ENCODE assay signal across 8 mouse cellular contexts in the genomic region with DNA sequence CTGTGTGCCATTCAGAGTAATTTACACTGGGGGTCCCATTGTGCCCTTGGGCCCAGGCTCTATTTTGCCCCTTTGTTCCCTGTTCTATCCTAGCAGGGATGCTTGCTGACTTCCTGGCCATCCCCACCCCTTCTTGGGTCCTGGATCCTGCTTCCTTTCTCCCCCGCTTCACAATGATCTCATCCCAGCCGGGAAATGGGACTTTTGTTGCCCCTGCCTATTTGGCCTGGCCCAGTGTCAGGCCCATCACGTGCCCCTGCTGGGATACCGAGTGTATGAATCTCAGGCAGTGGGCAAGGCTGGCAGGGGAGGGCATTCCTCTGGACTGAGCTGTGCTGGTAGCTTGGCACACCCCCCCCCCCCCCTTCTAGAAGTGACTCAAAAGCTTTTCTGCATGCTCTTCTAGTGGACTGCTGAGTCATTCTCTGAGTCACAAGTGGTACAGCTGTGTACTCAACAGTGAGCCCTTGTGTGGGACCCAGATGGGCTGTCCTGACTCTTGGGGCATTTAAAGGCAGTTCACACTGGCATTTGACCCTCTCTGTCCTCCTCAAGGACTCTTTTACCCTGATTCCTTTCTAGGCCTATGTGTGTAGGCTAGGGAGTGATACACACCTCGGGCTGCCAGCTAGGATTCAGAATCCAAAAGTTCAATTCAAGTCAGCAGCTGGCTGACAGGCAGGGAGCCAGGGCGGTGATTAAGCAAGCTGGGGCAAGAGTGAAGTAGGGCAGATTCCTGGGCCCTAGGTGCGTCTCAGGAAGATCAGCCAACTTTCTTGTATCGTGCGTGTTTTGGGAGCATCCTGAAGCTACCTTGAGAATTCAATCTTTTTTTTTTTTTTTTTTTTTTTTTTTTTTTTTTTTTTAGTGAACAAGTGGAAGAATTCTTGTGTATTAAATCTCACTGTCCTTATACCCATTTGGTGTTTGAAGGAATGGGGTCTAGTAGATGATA.
DNase-seq lines count a peak whose midpoint lies in the region; ATAC-seq lines count a peak whose summit lies in the region.

No protein-coding gene starts in this region.

- no peak overlapping the region for H3K4me2 ChIP-seq in hindbrain, embryonic 13.5 days
- H3K4me2 ChIP-seq in hindbrain, embryonic 11.5 days (replicated peaks; ENCODE audit: low read depth, low read length): no peak overlapping the region
- H3K4me2 ChIP-seq in forebrain, embryonic 11.5 days (ENCODE audit: low read depth, low read length, severe bottlenecking): no peak overlapping the region
- H3K4me2 ChIP-seq in heart, embryonic 16.5 days (ENCODE audit: low read depth, low read length): no peak overlapping the region
- H3K4me2 ChIP-seq in lung, embryonic 16.5 days (ENCODE audit: low read depth, low read length): no peak overlapping the region

- H3K9me3 ChIP-seq in hindbrain, embryonic 13.5 days: no peaks in the 10 kb centered on the region
- H3K9me3 ChIP-seq in hindbrain, embryonic 11.5 days (ENCODE audit: control insufficient read depth, low read length): no peaks in the 10 kb centered on the region
- no peaks in the 10 kb centered on the region for H3K9me3 ChIP-seq in forebrain, embryonic 11.5 days (ENCODE audit: control insufficient read depth, low read length)
- H3K9me3 ChIP-seq in heart, embryonic 16.5 days (replicated peaks; ENCODE audit: control insufficient read depth, low read length): no peaks in the 10 kb centered on the region
- no peaks in the 10 kb centered on the region for H3K9me3 ChIP-seq in lung, embryonic 16.5 days (ENCODE audit: control insufficient read depth, low read length)

- no peaks in the 10 kb centered on the region for H3K27me3 ChIP-seq in hindbrain, embryonic 13.5 days
- no peaks in the 10 kb centered on the region for H3K27me3 ChIP-seq in hindbrain, embryonic 11.5 days (ENCODE audit: control insufficient read depth, insufficient read depth, low read length)
- no peaks in the 10 kb centered on the region for H3K27me3 ChIP-seq in forebrain, embryonic 11.5 days (ENCODE audit: control insufficient read depth, insufficient read depth, low read length)
- H3K27me3 ChIP-seq in heart, embryonic 16.5 days (ENCODE audit: control insufficient read depth, insufficient read depth, low read length): no peaks in the 10 kb centered on the region
- H3K27me3 ChIP-seq in lung, embryonic 16.5 days (ENCODE audit: control insufficient read depth, insufficient read depth, low read depth, low read length): no peaks in the 10 kb centered on the region

- no peaks in the 10 kb centered on the region for H3K36me3 ChIP-seq in hindbrain, embryonic 13.5 days
- H3K36me3 ChIP-seq in hindbrain, embryonic 11.5 days (ENCODE audit: control insufficient read depth, insufficient read depth, low read length): no peaks in the 10 kb centered on the region
- H3K36me3 ChIP-seq in forebrain, embryonic 11.5 days (ENCODE audit: control insufficient read depth, insufficient read depth, low read length): no peaks in the 10 kb centered on the region
- no peaks in the 10 kb centered on the region for H3K36me3 ChIP-seq in heart, embryonic 16.5 days (ENCODE audit: control insufficient read depth, insufficient read depth)
- no peaks in the 10 kb centered on the region for H3K36me3 ChIP-seq in lung, embryonic 16.5 days (ENCODE audit: control insufficient read depth, insufficient read depth, low read length)

- H3K27ac ChIP-seq in hindbrain, embryonic 13.5 days: no peak overlapping the region
- H3K27ac ChIP-seq in hindbrain, embryonic 11.5 days (ENCODE audit: low read depth, low read length): no peak overlapping the region
- H3K27ac ChIP-seq in forebrain, embryonic 11.5 days (ENCODE audit: low read depth, low read length): no peak overlapping the region
- peak overlapping the region; percentile 51 for H3K27ac ChIP-seq in heart, embryonic 16.5 days (ENCODE audit: low read length)
- peak overlapping the region; percentile 32; the same call in 1 of the 2 replicates for H3K27ac ChIP-seq in lung, embryonic 16.5 days (ENCODE audit: low read length)

- H3K4me1 ChIP-seq in hindbrain, embryonic 13.5 days (replicated peaks): no peaks in the 10 kb centered on the region
- H3K4me1 ChIP-seq in hindbrain, embryonic 11.5 days (replicated peaks; ENCODE audit: control insufficient read depth, insufficient read depth, low read length): no peaks in the 10 kb centered on the region
- H3K4me1 ChIP-seq in forebrain, embryonic 11.5 days (replicated peaks; ENCODE audit: control insufficient read depth, insufficient read depth, low read length): no peaks in the 10 kb centered on the region
- H3K4me1 ChIP-seq in heart, embryonic 16.5 days (ENCODE audit: control insufficient read depth, insufficient read depth, low read length): peaks cover 7% of the 10 kb centered on the region
- peaks cover 7% of the 10 kb centered on the region for H3K4me1 ChIP-seq in lung, embryonic 16.5 days (replicated peaks; ENCODE audit: control insufficient read depth, insufficient read depth, low read length)

- H3K9ac ChIP-seq in hindbrain, embryonic 13.5 days: no peak overlapping the region
- H3K9ac ChIP-seq in hindbrain, embryonic 11.5 days (ENCODE audit: low read depth, low read length): no peak overlapping the region
- H3K9ac ChIP-seq in forebrain, embryonic 11.5 days (ENCODE audit: low read length): no peak overlapping the region
- no peak overlapping the region for H3K9ac ChIP-seq in heart, embryonic 16.5 days (ENCODE audit: low read length)
- H3K9ac ChIP-seq in lung, embryonic 16.5 days (ENCODE audit: low read length): no peak overlapping the region

- no peak for DNase-seq in hindbrain, embryonic 11.5 days (ENCODE audit: low spot score)
- DNase-seq in adrenal gland, postnatal 25 days: peak; percentile 82
- DNase-seq in forebrain, embryonic 11.5 days (ENCODE audit: low spot score): no peak
- peak; percentile 64 to 72 for DNase-seq in layer of hippocampus, adult 8-10 months (ENCODE audit: low spot score in 2 of 2)
- peak; percentile 9 for DNase-seq in testis, postnatal 14 days (ENCODE audit: low spot score)

- peak; percentile 78; the same call in 1 of the 2 replicates for ATAC-seq in hindbrain, embryonic 13.5 days (ENCODE audit: low FRiP score)
- no peak for ATAC-seq in hindbrain, embryonic 11.5 days (ENCODE audit: low FRiP score)
- peak; percentile 51; the same call in 1 of the 2 replicates for ATAC-seq in forebrain, embryonic 11.5 days (replicated peaks; ENCODE audit: low FRiP score)
- ATAC-seq in heart, embryonic 16.5 days (replicated peaks; ENCODE audit: extremely low read depth, insufficient read depth, low FRiP score): peak; percentile 67; the same call in 1 of the 2 replicates
- peak; percentile 90 for ATAC-seq in lung, embryonic 16.5 days (ENCODE audit: low read depth)

- 65% methylated on average over 9 of the region's 9 CpGs for WGBS in hindbrain, embryonic 13.5 days
- 69% methylated on average over 9 of the region's 9 CpGs for WGBS in hindbrain, embryonic 11.5 days
- 70% methylated on average over 9 of the region's 9 CpGs for WGBS in forebrain, embryonic 11.5 days
- 60% methylated on average over 9 of the region's 9 CpGs for WGBS in heart, embryonic 16.5 days
- WGBS in lung, embryonic 16.5 days: 55% methylated on average over 9 of the region's 9 CpGs

- H3K4me3 ChIP-seq in hindbrain, embryonic 13.5 days: no peak overlapping the region
- H3K4me3 ChIP-seq in hindbrain, embryonic 11.5 days (ENCODE audit: low read depth, low read length): no peak overlapping the region
- H3K4me3 ChIP-seq in forebrain, embryonic 11.5 days (ENCODE audit: low read depth, low read length): no peak overlapping the region
- H3K4me3 ChIP-seq in heart, embryonic 16.5 days (ENCODE audit: low read length): no peak overlapping the region
- no peak overlapping the region for H3K4me3 ChIP-seq in lung, embryonic 16.5 days (ENCODE audit: low read length)

Comparison
In these comparisons a context has a peak if more than half of its experiments do, and no peak if none do; other contexts are left out.
1. H3K27ac ChIP-seq: peak in heart, embryonic 16.5 days (single experiment) and lung, embryonic 16.5 days (single experiment); none in hindbrain, embryonic 13.5 days (single experiment), hindbrain, embryonic 11.5 days (single experiment) and forebrain, embryonic 11.5 days (single experiment).
2. DNase-seq: peak in adrenal gland, postnatal 25 days (single experiment), layer of hippocampus, adult 8-10 months (2 of 2) and testis, postnatal 14 days (single experiment); none in hindbrain, embryonic 11.5 days (single experiment) and forebrain, embryonic 11.5 days (single experiment).